Mouse (Mus musculus) olfactory bulb, adult 2 months (tissue): Measurements from ENCODE around the gene Iqgap2. TPM values are rescaled to one million over a fixed set of nuclear protein-coding genes. Genes with fewer than 3 reads are reported as not detected.

Experiments used
- H3K27ac ChIP-seq: fragments of 200-500 bp; 2 replicates; pipeline ENCODE4 v1.5.1; 2012; ENCODE audit warnings: low read depth, low read length; ENCODE audit not compliant: insufficient read depth
- H3K4me1 ChIP-seq: fragments of 200-500 bp; 2 replicates; pipeline ENCODE4 v1.6.1; 2012; ENCODE audit warnings: low read length; ENCODE audit not compliant: control insufficient read depth, insufficient read depth
- H3K4me3 ChIP-seq: fragments of 200-500 bp; 2 replicates; pipeline ENCODE4 v1.5.1; 2012; ENCODE audit warnings: mild to moderate bottlenecking, low read depth, low read length, moderate library complexity; ENCODE audit not compliant: insufficient read depth
- CTCF ChIP-seq: fragments of 200-500 bp; IDR thresholded peaks from 2 replicates; pipeline ENCODE4 v1.5.1; 2012; ENCODE audit warnings: low read depth, mild to moderate bottlenecking, low read length, moderate library complexity; ENCODE audit not compliant: insufficient read depth
- POLR2A ChIP-seq: fragments of 200-500 bp; IDR thresholded peaks from 2 replicates; pipeline ENCODE4 v1.6.1; 2012; ENCODE audit warnings: mild to moderate bottlenecking, low read depth, low read length, moderate library complexity; ENCODE audit not compliant: insufficient read depth
- WGBS: fragments of 180-500 bp; shearing (Covaris S2); methylation state at CpG from one replicate; pipeline ENCODE4 v1.1.7; 2018; 5-methylcytosine and 5-hydroxymethylcytosine counted together
- polyA plus RNA-seq: library from polyadenylated mRNA; stranded (reverse); fragments of >200 nt; gene quantifications from 2 replicates; pipeline ENCODE4 v1.2.4, GENCODE M21; 2012; ENCODE audit warnings: low replicate concordance; ENCODE audit not compliant: missing spikeins, insufficient read depth, insufficient read length

The Iqgap2 gene
- polyA plus RNA-seq, 1 experiment: not detected

DNA sequence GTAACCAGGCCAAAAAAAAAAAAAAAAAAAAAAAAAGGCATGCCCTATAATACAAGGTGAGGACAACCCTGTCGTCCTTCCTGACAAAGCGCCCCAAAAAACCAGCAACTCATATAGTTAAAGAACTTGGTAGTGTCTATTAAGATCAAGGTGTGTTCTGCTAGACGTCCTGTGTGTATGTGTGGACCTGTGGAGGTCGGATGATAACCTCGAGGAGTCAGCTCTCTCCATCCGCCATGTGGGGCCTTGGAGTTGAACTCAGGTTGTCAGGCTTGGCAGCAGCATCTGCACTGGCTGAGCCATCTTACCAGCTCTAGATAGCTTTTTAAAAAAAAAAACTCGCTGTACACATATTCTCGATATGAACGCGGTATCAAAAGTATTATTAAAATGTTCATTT, 2.4 kb downstream of the Iqgap2 start:
- no peak overlapping the region for H3K27ac ChIP-seq
- peaks cover 14% of the 10 kb centered on the region for H3K4me1 ChIP-seq
- 94% methylated on average over 10 of the region's 10 CpGs for WGBS
- H3K4me3 ChIP-seq: no peak overlapping the region
- TF ChIP-seq CTCF: no peak
- no peak for TF ChIP-seq POLR2A

DNA sequence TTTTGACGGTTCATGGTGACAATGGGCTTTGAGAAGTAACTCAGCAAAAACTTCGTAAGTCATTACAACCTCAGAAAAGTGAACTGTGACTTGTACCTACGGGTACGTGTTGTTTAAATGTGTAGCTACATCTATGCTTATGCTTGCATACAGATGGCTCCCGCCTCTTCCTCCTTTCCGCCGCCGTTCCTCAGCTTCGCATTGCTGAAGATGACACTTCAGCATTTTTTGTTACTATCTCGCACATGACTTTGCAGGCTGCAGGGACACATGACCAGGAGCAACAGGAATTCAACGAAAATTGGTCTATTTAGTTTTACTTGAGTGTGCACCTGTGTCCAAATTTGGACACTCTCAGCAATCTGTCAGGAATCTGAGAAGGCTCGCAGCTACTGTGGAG, 3.1 kb downstream of the Iqgap2 start:
- no peak overlapping the region for H3K27ac ChIP-seq
- TF ChIP-seq POLR2A (no peak), CTCF (no peak)
- H3K4me1 ChIP-seq: peaks cover 14% of the 10 kb centered on the region
- no peak overlapping the region for H3K4me3 ChIP-seq
- WGBS: 90% methylated on average over 12 of the region's 12 CpGs

DNA sequence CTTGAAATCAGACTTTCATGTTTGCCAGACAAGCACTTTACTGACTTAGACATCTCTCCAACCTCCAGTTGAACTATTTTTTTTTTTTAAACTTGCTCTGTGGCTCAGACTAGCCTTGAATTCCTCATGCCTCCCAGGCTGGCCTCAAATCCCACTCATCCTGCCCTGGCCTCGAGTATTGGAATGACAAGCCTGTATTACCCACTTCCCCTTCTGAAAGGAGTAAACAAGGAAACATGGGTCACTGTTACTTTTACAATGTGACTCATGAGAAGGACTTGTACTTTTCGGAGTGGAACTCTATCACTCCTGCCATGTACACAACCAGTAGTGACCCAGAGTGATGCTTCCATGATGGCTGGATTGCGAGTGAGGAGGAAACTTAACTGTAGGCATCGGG, 3.6 kb downstream of the Iqgap2 start:
- TF ChIP-seq CTCF (no peak), POLR2A (no peak)
- Histone ChIP-seq H3K4me3 (no peak overlapping the region), H3K27ac (no peak overlapping the region), H3K4me1 (peaks cover 14% of the 10 kb centered on the region)
- 88% methylated on average over 4 of the region's 4 CpGs for WGBS

DNA sequence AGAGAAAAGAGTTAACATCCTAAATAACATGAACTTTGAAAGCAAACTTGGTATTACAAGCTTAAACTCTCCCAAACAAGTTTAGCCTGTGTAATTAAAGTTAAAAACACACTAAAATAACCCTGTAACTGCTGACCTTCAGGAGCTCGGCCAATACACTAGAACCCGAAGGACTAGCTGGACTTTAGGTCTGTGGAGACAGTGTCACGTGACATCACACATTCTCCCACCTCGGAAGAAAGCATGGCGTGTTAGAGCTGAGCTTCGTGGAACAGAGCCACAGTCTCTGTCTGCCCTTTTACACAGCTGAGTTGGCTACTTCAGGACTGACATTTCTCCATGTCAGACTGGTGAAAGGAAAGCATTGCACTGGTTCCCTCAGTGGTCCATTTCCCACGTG, 4.3 kb downstream of the Iqgap2 start:
- H3K4me1 ChIP-seq: peaks cover 14% of the 10 kb centered on the region
- TF ChIP-seq CTCF (no peak), POLR2A (no peak)
- WGBS: 78% methylated on average over 7 of the region's 7 CpGs
- H3K27ac ChIP-seq: no peak overlapping the region
- no peak overlapping the region for H3K4me3 ChIP-seq

DNA sequence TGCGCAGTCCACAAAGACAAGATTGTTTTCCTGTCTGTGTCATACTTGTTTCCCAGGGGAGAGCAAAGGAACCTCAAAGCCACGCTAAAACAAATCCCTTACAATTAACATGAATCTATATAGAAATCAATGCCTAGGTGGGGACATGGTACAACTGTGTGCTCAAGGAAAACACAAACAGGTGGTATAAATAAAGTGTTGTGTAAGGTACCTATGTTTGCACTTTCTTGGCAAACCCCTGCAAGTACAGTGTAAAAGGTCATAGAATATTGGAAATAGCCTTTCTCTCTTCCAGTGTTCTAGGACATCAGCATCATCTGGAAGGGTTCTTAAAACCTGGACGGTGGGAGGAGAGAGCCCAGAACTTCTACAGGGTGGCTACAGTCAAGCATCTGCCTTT, 7.3 kb downstream of the Iqgap2 start:
- WGBS: 92% methylated on average over 3 of the region's 3 CpGs
- Histone ChIP-seq H3K4me3 (no peak overlapping the region), H3K27ac (no peak overlapping the region), H3K4me1 (no peaks in the 10 kb centered on the region)
- no peak for TF ChIP-seq CTCF
- no peak for TF ChIP-seq POLR2A

DNA sequence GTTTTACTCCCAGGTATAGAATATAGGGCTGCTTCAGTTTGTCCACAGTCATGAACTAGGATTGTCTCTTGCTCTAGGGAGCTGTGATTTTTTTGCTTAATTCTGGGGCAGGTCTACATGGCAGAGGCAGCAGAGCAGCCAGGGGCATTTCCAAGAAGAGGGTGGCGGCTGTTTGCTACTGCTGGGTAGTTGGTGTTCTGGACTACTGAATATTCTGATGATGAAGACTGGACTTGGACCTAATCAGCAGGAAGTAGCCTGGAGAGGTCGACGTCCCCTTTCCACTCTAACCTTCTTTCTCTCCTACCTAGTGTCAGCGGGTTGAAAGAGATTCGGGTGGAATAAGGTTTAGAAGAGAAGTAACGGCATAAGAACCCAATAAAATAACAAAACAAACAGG, 9.7 kb downstream of the Iqgap2 start:
- TF ChIP-seq POLR2A: no peak
- Histone ChIP-seq H3K4me1 (no peaks in the 10 kb centered on the region), H3K4me3 (no peak overlapping the region), H3K27ac (no peak overlapping the region)
- WGBS: 89% methylated on average over 6 of the region's 6 CpGs

DNA sequence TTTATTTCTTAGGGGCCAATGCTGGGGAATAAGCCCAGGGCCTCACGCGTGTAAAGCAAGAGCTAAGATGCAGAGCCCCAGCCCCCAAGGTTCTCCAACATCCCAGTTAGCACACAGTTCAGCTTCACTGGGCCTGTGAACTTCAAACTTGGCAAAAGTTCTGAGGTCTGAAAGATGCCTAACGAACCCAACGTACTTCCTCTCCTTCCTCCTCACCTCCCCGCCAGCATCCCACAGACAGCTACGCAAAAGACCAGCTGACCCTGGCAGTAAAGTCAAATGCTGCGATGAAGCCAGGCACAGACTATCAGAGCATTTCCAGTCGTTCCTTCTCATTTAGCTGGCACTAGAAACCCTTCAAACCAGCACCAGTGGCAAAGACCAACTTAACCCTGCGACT, 10.3 kb downstream of the Iqgap2 start:
- no peak overlapping the region for H3K4me3 ChIP-seq
- no peaks in the 10 kb centered on the region for H3K4me1 ChIP-seq
- WGBS: 85% methylated on average over 9 of the region's 9 CpGs
- TF ChIP-seq POLR2A: no peak
- no peak for TF ChIP-seq CTCF
- no peak overlapping the region for H3K27ac ChIP-seq

DNA sequence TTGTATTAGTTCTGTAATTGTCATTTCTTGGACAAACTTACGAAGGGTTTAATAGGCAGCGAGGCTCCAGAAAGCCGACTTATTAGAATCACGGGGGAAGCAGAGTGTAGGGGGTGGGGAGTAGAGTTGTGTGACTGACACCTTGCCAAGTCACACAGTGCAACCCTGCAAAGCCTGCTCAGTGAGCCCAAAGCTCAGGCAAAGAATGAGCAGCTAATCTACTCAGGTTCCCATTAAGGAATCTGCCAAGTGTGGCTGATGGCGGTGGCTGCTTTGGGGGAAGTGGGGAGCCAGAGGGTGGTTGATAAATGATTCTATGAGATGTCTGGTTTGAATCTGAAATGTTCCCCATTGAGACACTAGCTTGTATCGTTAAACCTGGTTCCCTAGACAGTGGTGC, 11.1 kb downstream of the Iqgap2 start:
- no peak for TF ChIP-seq CTCF
- no peak for TF ChIP-seq POLR2A
- no peak overlapping the region for H3K4me3 ChIP-seq
- H3K27ac ChIP-seq: no peak overlapping the region
- H3K4me1 ChIP-seq: no peaks in the 10 kb centered on the region
- WGBS: 56% methylated on average over 6 of the region's 6 CpGs

DNA sequence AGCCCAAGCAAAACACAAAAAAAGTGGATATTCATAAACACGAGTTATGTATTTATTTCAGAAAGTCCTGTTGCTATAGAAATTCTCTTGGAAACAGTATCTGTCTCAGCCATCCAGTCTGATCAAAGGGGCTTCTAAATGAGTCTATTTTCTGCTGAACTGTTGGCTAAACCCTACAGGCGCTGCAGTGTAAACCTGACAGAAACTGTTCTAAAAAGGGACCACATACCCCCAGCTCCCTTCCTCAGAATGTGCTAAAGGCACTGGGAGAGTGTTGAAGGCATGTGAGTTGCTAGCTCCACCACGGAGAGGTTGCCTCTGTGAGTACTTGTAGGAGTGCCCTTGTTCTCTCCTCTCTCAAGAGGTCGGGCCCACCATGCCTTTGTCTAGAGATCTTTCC, 19.7 kb downstream of the Iqgap2 start:
- Histone ChIP-seq H3K4me3 (no peak overlapping the region), H3K4me1 (no peaks in the 10 kb centered on the region), H3K27ac (no peak overlapping the region)
- WGBS: 77% methylated on average over 4 of the region's 4 CpGs
- TF ChIP-seq POLR2A (no peak), CTCF (no peak)

DNA sequence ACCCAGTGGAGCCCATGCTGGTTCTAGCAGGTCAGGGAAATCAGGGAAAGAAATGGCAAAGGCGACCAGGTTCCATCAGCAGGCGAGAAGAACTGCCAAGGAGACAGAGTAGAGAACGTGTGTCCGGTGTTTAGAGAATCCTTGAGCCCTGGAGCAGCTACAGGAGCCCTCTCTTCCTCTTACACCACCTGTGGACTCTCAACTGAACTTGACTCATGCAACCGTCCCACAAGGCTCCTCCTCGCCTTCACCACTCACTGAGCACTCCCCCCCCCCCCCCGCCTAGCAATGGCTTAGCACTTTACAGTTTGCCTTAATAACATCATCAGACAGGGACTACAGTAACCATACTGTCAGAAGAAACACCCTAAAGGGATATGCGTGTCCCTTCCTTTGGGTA, 21.1 kb downstream of the Iqgap2 start:
- TF ChIP-seq POLR2A (no peak), CTCF (no peak)
- Histone ChIP-seq H3K4me3 (no peak overlapping the region), H3K4me1 (no peaks in the 10 kb centered on the region), H3K27ac (no peak overlapping the region)
- WGBS: 94% methylated on average over 8 of the region's 8 CpGs
